In genomic region chr8:116590546-116590945, GRCm38 (mm10) we compare ENCODE assay signal across 20 mouse cellular contexts.
DNase-seq lines count a peak whose midpoint lies in the region; ATAC-seq lines count a peak whose summit lies in the region.
"Had no signal": no experiment of that assay in that cellular context is flagged by ENCODE, and none has a peak within 500 bp of the region (broad histone marks: within the 10 kb centered on the region; RNA-seq: fewer than 3 reads in every experiment).

No protein-coding gene starts in this region.

- DNase-seq in CD4-positive, CD25-positive, alpha-beta regulatory T cell, adult 2 months (ENCODE audit: low read depth, low spot score): peak; percentile 70
- peak; percentile 42 to 65 for DNase-seq in thymus, adult 18-20 months
- DNase-seq in thymus, postnatal 25 days: peak; percentile 63
- DNase-seq in neural tube, embryonic 10.5 days (ENCODE audit: extremely low spot score, low spot score): no peak
- DNase-seq in cerebellum, adult 18-20 months: no peak
- DNase-seq in layer of hippocampus, adult 9-11 months: no peak
- DNase-seq: adrenal gland, postnatal 25 days; gastrocnemius, postnatal 14 days; heart, postnatal 36 days; kidney, adult 11 months; kidney, postnatal 14 days; layer of hippocampus, postnatal 36 days; left cerebral cortex, postnatal 4 days; liver, embryonic 13.5 days; lung, adult 18-20 months; lung, postnatal 4 days; midbrain, embryonic 14.5 days had no signal

- peak; percentile 56 for ATAC-seq in activated CD4-positive, CD25-positive, alpha-beta regulatory T cell, adult 4 months
- ATAC-seq: lung, postnatal 0 days; Patski had no signal

Comparison
In these comparisons a context has a peak if more than half of its experiments do, and no peak if none do; other contexts are left out.
1. DNase-seq: peak in CD4-positive, CD25-positive, alpha-beta regulatory T cell, adult 2 months (single experiment), thymus, adult 18-20 months (2 of 2) and thymus, postnatal 25 days (single experiment); none in neural tube, embryonic 10.5 days (single experiment), cerebellum, adult 18-20 months (0 of 2) and layer of hippocampus, adult 9-11 months (single experiment).